Mouse (Mus musculus) cerebellum, adult 2 months (tissue): ENCODE measurements around the gene Arhgef18.

Experiments
- CTCF ChIP-seq: fragments of 200-500 bp; IDR thresholded peaks from 2 replicates; pipeline ENCODE4 v1.5.1; 2011; ENCODE audit warnings: low read depth, mild to moderate bottlenecking, control low read depth, low read length, moderate library complexity, borderline replicate concordance; ENCODE audit not compliant: insufficient read depth
- POLR2A ChIP-seq: fragments of 200-500 bp; IDR thresholded peaks from 2 replicates; pipeline ENCODE4 v1.6.1; 2011; ENCODE audit warnings: low read length, control low read depth, borderline replicate concordance; ENCODE audit not compliant: insufficient read depth

GRCm38 (mm10) chr8:3492901-3493844 is 100.4 kb downstream of the Arhgef18 start, which contains the start of gene Zfp358:
- TF ChIP-seq POLR2A (peak; percentile 55; the same call in 1 of the 2 replicates), CTCF (no peak)
